Mouse (Mus musculus): Measurements from ENCODE around the gene Ttc3. TPM values are rescaled to one million over a fixed set of nuclear protein-coding genes. Genes with fewer than 3 reads are reported as not detected.
A peak's percentile ranks its signal among the peaks of the same experiment; 100 is the strongest.
"Not testable (repeated sequence)": the region's sequence is repeated elsewhere in the genome, so short reads cannot be mapped to it uniquely, and the experiment has no call there.

The Ttc3 gene
- total RNA-seq, 2 experiments from 2014 or later: 751 to 808 TPM

DNA sequence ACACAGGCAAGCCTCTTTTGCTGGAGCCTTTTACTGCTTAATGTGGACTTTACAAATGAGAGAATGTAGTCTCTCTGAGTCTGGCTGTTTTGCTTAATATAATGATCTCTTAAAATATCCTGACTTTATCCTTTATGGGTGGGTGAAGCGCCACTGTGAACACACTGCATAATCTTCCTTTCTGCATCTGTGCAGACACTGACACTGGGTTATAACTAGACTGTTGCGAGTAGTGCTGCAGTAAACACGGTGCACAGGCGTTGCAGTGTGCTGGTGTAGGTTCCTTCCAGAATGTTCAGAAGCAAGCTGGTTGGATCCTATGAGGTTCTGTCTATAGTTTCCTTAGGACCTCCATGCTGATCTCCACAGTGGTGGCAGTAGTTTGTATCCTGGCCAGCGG, 118.9 kb downstream of the Ttc3 start:
- DNase-seq (ENCODE audit: low spot score in 2 of 2): no peak

DNA sequence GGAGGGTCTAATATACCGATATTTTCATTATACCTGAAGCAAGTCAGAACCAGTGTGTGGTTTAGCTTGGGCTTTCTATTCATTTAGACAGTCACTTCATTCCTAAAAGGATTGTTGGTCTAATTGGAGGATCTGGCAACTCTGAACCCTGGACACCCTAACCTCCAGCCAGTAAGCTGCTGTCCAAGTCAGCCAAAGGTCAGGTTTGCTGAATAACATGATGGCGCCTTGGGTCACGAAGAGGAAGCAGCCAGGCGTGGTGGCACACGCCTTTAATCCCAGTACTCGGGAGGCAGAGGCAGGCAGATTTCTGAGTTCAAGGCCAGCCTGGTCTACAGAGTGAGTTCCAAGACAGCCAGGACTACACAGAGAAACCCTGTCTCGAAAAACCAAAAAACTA, 126.8 kb downstream of the Ttc3 start:
- DNase-seq (ENCODE audit: low spot score in 2 of 2): not testable (repeated sequence)

DNA sequence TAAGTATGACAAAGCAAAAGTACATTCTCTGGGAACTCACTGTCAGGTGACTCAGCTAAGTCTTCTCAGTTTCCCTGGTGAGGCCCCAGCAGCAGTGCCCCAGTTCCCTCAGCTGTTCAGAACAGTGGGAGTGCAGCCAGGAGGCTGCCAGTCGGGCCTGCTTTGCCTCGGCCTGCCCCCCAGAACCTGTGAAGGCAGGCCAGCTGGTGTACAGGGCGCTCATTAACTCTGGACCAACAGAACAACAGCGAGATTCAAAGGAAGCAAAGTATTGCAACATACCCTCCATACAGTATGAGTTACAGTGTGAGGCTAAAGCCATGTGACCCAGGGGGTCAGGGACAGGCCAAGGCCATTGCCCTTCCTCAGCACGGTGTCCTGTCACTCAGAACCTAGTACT, 127.5 kb downstream of the Ttc3 start:
- DNase-seq (ENCODE audit: low spot score in 2 of 2): peak; percentile 52 to 60

DNA sequence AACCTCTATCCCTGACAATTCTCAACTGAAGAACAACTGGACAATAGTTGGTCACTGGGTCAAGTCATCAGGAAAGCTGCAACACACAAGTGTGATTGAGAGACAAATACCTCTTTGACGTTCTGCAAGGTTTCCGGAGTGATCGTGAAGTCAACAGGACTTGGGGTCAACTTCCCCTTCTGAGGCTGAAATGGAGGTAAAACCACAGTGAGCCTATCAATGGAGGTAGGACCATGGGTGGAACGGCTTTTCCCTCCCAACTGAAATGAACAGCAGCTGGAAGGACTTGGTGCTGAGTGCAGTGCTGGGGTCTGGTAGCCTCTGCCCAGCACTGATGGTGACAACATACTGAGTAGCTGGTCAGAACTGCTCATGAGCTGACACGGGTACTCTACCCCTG, 133.8 kb downstream of the Ttc3 start:
- DNase-seq (ENCODE audit: low spot score in 2 of 2): no peak

DNA sequence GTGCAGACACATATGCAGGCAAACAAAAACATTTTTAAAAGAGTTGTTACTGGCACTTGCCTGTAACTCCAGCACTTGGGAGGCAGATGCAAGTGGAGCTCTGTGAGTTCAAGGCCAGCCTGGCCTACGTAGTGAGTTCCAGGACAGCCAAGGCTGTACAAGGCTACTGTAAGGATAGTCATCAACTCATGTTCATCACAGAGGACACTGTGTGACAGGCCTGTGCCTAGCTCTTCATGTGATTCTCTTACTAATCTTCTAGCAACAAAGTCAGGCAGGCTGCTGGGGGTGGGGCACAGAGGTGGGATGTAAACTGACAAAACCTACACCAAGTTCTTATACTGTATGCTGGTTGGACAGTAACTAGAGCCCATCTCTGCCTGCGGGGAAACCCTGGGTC, 136.7 kb downstream of the Ttc3 start:
- no peak for DNase-seq (ENCODE audit: low spot score in 2 of 2)

DNA sequence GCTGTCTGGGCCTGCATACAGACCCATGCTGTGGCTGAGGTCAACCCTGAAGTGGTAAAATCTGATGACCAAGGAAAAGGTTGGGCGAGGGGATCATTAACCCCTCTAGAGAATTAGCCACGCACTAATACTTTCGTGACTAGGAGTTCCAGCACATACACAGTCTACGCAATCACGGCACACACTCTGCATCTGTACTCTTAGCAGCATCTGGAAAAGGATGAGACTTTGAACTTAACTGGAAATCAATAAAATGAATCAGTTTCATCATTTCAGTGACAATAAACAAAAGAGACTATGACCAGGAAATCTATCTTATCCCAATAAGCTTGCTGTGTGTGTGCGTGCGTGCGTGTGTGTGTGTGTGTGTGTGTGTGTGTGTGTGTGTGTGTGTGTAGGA, 138.4 kb downstream of the Ttc3 start:
- no peak for DNase-seq (ENCODE audit: low spot score in 2 of 2)

DNA sequence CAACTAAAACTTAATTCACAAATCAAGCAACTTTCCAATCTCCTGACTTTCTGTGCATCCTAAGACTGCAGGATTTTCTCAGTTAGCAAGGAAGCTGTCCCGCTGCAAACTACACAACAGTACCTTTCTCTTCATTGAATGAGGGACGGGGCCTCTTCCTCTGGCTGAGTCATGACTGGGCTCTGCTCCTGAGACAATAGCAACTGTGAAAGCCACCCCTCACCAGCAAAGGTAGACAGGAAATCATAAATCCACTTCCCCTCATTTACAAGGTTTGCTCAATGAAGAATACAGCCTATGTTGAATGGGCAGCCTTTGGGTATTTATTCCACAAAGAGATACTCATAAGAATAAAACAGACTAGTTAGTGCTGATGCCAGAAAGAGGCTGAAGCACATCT, 139.6 kb downstream of the Ttc3 start:
- no peak for DNase-seq (ENCODE audit: low spot score in 2 of 2)

DNA sequence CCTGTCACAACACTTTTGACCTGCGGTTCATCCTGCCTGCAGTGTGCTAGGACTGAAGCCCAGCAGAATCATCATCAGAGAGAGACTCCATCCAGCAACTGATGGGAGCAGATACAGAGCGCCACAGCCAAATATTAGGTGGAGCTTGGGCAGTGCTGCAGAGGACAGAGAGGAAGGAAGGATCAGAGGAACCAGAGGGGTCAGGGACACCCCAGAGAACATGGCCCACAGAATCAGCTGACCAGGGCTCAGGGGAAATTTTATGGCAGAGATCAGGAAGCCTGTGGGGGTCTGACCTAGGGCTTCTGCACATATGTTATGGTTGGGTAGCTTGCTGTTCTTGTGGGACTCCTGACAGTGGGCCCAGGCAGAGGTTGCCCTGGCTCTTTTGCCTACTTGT, 147.2 kb downstream of the Ttc3 start:
- DNase-seq (ENCODE audit: low spot score in 2 of 2): no peak

Other genes with a start within 250 kb of the Ttc3 start
- gene Hlcs, start 57.0 kb upstream of the Ttc3 start, total RNA-seq (2021): 10 to 100 TPM; 12.1 to 14.1 TPM
- gene Ripply3, start 42.2 kb upstream of the Ttc3 start, total RNA-seq (2021): under 1 TPM; 0.32 to 0.42 TPM
- gene Pigp, start 1.2 kb downstream of the Ttc3 start, total RNA-seq (2021): 10 to 100 TPM; 42.8 to 55.0 TPM
- 10 to 100 TPM; 32.1 to 42.0 TPM for gene Vps26c, start 156.2 kb downstream of the Ttc3 start, total RNA-seq (2021)
- 10 to 100 TPM; 84.0 to 88.8 TPM for gene Dyrk1a, start 199.4 kb downstream of the Ttc3 start, total RNA-seq (2021)

All from layer of hippocampus, postnatal 10 days (tissue).